Mouse (Mus musculus) spleen, adult 2 months (tissue): ENCODE data around the gene Pla2g1b. TPM values are rescaled to one million over a fixed set of nuclear protein-coding genes. Genes with fewer than 3 reads are reported as not detected.

ENCODE experiments used
- DNase-seq, 2 experiments: peaks; one replicate each; pipeline versions ENCODE4 v3.0.0 to v3.0.0-alpha.2; 2012 to 2021; ENCODE audit warnings: low spot score in 2 of 2, low read depth in 1 of 2
- H3K27ac ChIP-seq: fragments of 200-500 bp; 2 replicates; pipeline ENCODE4 v1.5.1; 2012; ENCODE audit warnings: low read length, inconsistent platforms; ENCODE audit not compliant: insufficient read depth
- H3K27me3 ChIP-seq: fragments of 200-500 bp; 2 replicates; pipeline ENCODE4 v1.6.1; 2012; ENCODE audit warnings: mild to moderate bottlenecking, moderate library complexity, low read length, inconsistent platforms; ENCODE audit not compliant: control insufficient read depth, insufficient read depth
- H3K36me3 ChIP-seq: fragments of 200-500 bp; 2 replicates; pipeline ENCODE4 v1.6.1; 2012; ENCODE audit warnings: mild to moderate bottlenecking, low read length, inconsistent platforms; ENCODE audit not compliant: control insufficient read depth, insufficient read depth
- H3K4me1 ChIP-seq: fragments of 200-500 bp; 2 replicates; pipeline ENCODE4 v1.6.1; 2011; ENCODE audit warnings: inconsistent platforms; ENCODE audit not compliant: control insufficient read depth, insufficient read depth, insufficient read length
- H3K4me3 ChIP-seq: fragments of 200-500 bp; 2 replicates; pipeline ENCODE4 v1.5.1; 2011; ENCODE audit warnings: mild to moderate bottlenecking, inconsistent platforms; ENCODE audit not compliant: insufficient read depth, insufficient read length; ENCODE audit errors: extremely low read depth
- CTCF ChIP-seq: fragments of 200-500 bp; IDR thresholded peaks from 2 replicates; pipeline ENCODE4 v1.5.1; 2011; ENCODE audit warnings: mild to moderate bottlenecking, inconsistent platforms; ENCODE audit not compliant: insufficient read depth, insufficient read length, insufficient replicate concordance; ENCODE audit errors: extremely low read depth
- POLR2A ChIP-seq: fragments of 200-500 bp; IDR thresholded peaks from 2 replicates; pipeline ENCODE4 v1.6.1; 2011; ENCODE audit warnings: low read depth, low read length, inconsistent platforms
- WGBS: fragments of 180-500 bp; shearing (Covaris S2); methylation state at CpG from one replicate; pipeline ENCODE4 v1.1.7; 2018; 5-methylcytosine and 5-hydroxymethylcytosine counted together
- polyA plus RNA-seq: library from polyadenylated mRNA; depleted of rRNA; stranded (reverse); fragments of >200 nt; gene quantifications from 2 replicates; pipeline ENCODE4 v1.2.3, GENCODE M21; 2012

Pla2g1b gene
- polyA plus RNA-seq, 1 experiment: 284 TPM

DNA sequence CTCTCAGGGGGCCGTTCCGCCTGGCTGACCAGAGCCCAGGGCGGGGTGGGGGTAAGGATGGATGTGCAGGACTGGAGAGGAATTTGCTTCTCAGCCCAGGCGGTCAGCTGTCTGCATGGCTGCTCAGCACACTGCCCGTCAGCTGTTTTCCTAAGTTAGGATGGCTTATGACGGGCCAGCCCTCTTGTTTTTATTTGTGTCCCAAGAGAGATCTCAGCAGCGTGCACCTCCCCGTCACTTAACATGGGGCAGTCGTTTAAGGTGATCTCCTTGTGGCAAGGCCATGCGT is 42.7 kb downstream of the Pla2g1b start:
- Histone ChIP-seq H3K4me3 (no peak overlapping the region; the same call in 1 of the 2 replicates), H3K36me3 (no peaks in the 10 kb centered on the region), H3K27ac (no peak overlapping the region), H3K4me1 (peaks cover 19% of the 10 kb centered on the region; the same call in 1 of the 2 replicates), H3K27me3 (no peaks in the 10 kb centered on the region)
- DNase-seq: no peak
- TF ChIP-seq POLR2A: no peak
- no peak for TF ChIP-seq CTCF
- 25% methylated on average over 10 of the region's 10 CpGs for WGBS

DNA sequence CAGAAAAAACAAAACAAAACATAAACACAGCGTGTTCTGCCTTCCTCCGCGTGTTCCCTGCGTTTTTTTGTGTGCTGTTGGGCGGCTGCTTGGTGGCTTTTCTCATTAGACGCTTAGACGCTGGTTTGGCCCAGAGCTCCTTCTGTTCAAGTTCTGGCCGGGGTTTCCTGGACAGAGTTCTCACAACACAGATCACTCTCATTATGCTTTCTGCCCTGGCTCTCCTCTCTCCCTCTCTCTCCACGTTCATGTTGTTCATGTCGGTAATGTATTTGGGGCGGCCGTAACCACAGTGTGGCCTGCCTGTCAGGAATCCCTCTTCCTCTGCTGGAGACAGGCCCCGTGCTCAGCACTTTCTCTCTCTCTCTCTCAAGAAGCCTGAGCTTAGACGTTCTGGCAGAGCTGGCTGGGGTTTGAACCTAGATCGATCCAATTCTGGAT is 43.3 kb downstream of the Pla2g1b start:
- WGBS: 27% methylated on average over 15 of the region's 15 CpGs
- Histone ChIP-seq H3K27ac (no peak overlapping the region), H3K36me3 (no peaks in the 10 kb centered on the region), H3K4me1 (peaks cover 21% of the 10 kb centered on the region; the same call in 1 of the 2 replicates), H3K4me3 (no peak overlapping the region), H3K27me3 (no peaks in the 10 kb centered on the region)
- TF ChIP-seq POLR2A (no peak), CTCF (no peak)
- DNase-seq: no peak

DNA sequence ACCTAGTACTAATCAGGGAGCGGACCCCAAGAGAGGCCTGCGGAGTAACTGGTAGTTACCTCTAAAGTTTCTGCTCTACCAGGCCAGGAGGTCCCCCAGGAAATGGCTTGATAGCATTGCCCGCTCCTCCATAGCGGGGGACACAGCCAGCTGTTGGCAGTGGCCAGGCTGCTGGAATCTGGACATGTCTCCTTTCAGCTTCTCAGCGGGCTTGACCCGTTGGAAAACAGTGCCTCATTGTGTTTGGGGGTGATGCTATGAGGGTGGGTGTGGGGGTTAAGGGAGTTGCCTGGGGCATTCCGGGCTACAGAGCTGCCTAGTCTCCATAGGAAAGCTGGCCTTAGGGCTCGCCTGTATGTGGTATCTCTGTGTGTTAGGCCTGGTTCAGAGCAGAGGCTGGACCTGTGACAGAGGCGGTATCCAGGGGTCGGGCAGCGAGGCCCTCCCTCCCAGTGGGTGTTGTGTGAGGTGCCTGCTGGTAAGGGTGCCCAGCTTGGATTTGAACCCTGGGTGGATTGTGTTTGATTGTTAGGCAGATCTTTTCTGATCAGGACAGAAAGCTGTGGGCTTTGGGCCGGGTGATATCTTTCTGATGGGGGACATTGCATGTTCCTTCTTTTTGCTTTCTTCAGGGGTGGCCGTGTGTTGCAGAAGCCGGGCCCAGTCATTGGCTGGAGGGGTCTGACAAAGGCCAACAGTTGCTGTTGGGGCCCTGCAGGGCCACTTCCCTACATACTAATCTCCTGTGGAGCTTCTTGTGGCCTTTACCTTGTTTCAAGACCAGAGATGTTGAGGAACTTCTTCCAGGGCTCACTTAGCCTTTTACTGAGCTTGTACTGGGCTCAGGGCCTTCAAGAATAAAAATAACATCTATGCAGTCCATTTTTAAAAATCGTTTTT is 44.0 kb downstream of the Pla2g1b start:
- DNase-seq: no peak
- Histone ChIP-seq H3K27me3 (no peaks in the 10 kb centered on the region), H3K27ac (peak overlapping the region; percentile 58; the same call in 1 of the 2 replicates), H3K4me1 (peaks cover 25% of the 10 kb centered on the region; the same call in 1 of the 2 replicates), H3K36me3 (no peaks in the 10 kb centered on the region), H3K4me3 (no peak overlapping the region)
- WGBS: 67% methylated on average over 15 of the region's 15 CpGs
- TF ChIP-seq POLR2A (no peak), CTCF (no peak)

DNA sequence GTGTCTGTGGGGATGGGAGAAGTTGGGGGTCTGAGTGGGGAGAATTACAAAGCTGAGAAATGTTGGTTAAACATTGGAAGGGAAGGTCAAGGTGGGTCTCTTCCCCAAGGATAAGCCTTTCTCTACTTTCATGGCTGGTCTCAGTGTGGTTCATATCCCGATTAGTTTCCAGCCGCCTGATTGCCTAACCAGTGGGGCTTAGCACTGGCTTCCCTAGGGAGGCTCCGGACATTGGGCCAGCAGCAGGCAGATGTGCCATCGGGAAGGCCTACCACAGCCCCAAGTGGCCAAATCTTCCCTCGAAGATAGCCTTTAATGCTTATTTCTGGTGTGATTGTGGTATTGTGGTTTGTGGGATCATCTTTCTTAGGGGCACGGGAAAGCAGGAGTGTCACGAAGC is 46.3 kb downstream of the Pla2g1b start:
- Histone ChIP-seq H3K27me3 (no peaks in the 10 kb centered on the region), H3K27ac (no peak overlapping the region), H3K4me1 (peaks cover 40% of the 10 kb centered on the region; the same call in 1 of the 2 replicates), H3K36me3 (no peaks in the 10 kb centered on the region), H3K4me3 (no peak overlapping the region)
- TF ChIP-seq CTCF (no peak), POLR2A (no peak)
- WGBS: 65% methylated on average over 7 of the region's 7 CpGs
- DNase-seq: no peak

DNA sequence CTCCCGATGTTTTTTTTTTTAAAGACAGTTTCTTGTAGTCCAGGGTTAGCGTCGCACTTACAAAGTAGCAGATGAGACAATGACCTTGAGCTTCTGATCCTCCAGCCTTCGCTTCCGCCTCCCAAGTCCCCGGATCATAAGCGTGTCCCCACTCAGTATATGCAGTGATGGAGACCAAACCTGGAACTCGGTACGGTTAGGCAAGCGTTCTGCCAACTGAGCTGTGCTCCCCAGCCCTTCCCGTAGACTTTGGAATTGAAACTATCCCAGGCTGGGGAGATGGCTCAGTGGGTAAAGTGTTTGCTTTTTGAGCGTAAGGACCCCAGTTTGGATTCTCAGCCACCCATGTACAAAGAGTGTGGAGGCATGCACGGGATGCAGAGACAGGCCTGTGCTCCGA is 47.2 kb downstream of the Pla2g1b start:
- no peak for DNase-seq
- Histone ChIP-seq H3K4me3 (no peak overlapping the region), H3K36me3 (no peaks in the 10 kb centered on the region), H3K4me1 (peaks cover 35% of the 10 kb centered on the region; the same call in 1 of the 2 replicates), H3K27me3 (no peaks in the 10 kb centered on the region), H3K27ac (no peak overlapping the region)
- no peak for TF ChIP-seq POLR2A
- TF ChIP-seq CTCF: no peak
- WGBS: 92% methylated on average over 14 of the region's 14 CpGs

DNA sequence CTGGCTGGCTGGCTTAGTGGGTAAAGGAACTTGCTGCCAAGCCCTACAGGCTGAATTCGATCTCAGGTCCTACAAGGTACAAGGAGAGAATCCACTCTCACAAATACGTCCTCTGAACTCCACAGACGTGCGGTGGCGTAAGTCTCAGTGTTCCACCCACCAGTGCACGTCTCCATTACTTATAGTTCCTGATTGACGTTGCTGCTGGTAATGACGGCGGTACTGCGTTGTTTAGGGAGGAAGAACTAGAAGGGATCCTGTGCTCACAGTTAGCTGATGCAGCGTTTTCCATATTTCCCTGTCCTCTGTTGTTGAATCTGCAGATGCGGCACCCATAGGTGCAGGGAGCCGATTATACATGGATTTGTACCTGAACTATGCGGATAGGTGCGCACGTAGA is 47.7 kb downstream of the Pla2g1b start:
- Histone ChIP-seq H3K4me3 (no peak overlapping the region), H3K4me1 (peaks cover 30% of the 10 kb centered on the region; the same call in 1 of the 2 replicates), H3K27me3 (no peaks in the 10 kb centered on the region), H3K36me3 (no peaks in the 10 kb centered on the region), H3K27ac (no peak overlapping the region)
- no peak for DNase-seq
- TF ChIP-seq CTCF (no peak), POLR2A (no peak)
- WGBS: 93% methylated on average over 16 of the region's 16 CpGs

DNA sequence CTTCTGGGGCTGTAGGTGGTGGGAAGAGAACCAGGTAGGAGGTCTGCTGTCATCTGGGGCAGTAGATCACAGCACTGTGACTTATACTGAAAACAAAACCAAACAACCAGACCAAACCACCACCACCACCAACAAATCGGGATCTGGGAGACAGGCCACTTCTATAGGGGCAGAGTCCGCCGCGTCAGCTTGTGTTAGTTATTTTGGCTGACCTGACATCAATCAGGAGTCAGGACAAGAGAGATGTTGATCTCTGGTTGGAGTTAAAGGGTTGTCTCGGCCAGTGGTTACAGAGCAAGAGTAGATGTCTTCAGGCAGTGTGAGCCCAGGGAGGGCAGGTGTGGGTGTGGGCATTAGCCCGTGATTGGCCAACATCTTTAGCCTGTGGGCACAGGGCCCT is 48.3 kb downstream of the Pla2g1b start:
- no peak overlapping the region for H3K4me3 ChIP-seq
- TF ChIP-seq CTCF: no peak
- no peak for TF ChIP-seq POLR2A
- H3K27me3 ChIP-seq: no peaks in the 10 kb centered on the region
- H3K36me3 ChIP-seq: no peaks in the 10 kb centered on the region
- peak overlapping the region; percentile 56 for H3K27ac ChIP-seq
- H3K4me1 ChIP-seq: peaks cover 32% of the 10 kb centered on the region; the same call in 1 of the 2 replicates
- 72% methylated on average over 6 of the region's 6 CpGs for WGBS
- DNase-seq: no peak
